Mouse (Mus musculus) ES-Bruce4 (cell line): ENCODE measurements around the gene Cfap58.

Experiments used
- CTCF ChIP-seq: IDR thresholded peaks from one replicate; pipeline ENCODE4 v1.8.1; 2011; ENCODE audit warnings: low read depth, low read length
- EP300 ChIP-seq: IDR thresholded peaks from 2 replicates; pipeline ENCODE4 v1.6.1; 2011; ENCODE audit warnings: low read depth, low read length; ENCODE audit not compliant: insufficient read depth
- POLR2A ChIP-seq: IDR thresholded peaks from one replicate; pipeline ENCODE4 v1.8.1; 2011; ENCODE audit warnings: low read length; ENCODE audit not compliant: insufficient read depth

DNA sequence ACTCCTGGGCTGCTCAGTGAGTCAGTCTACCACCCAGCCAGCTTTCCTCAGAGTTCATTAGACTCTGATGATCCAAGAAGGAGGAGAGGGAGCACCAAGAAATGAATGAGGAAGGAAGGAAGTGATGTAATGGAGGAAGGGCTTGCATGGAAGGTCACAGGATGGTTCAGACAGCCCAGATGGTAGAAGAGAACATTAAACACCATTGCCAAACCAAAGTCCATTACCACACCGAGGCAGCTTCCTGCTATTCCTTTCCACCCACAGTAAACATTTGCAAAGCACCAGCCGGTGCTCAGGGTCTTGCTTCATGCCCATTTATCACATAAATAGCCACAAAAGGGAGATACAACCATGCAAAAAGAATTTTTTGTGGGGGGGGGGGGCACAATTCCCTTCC is 89.4 kb downstream of the Cfap58 start:
- no peak for TF ChIP-seq POLR2A
- no peak for TF ChIP-seq CTCF
- TF ChIP-seq EP300 = no peak
